Mouse (Mus musculus) MEL (cell line): ENCODE measurements around the gene Pax1.

Source experiments
- CTCF ChIP-seq, 3 experiments: IDR thresholded peaks in 2 of 3; conservative IDR thresholded peaks in 1 of 3; 2 replicates each; pipeline ENCODE4 v1.5.1; 2011 to 2012; ENCODE audit warnings: low read length in 3 of 3, low read depth in 2 of 3, mild to moderate bottlenecking in 2 of 3, improper control_type of control experiment in 1 of 3, inconsistent platforms in 1 of 3, mixed read lengths in 1 of 3, moderate library complexity in 1 of 3; ENCODE audit not compliant: control insufficient read depth in 1 of 3, insufficient read depth in 1 of 3, poor library complexity in 1 of 3, severe bottlenecking in 1 of 3
- EP300 ChIP-seq, 2 experiments: IDR thresholded peaks; 2 replicates each; pipeline ENCODE4 v1.6.1; 2011; ENCODE audit warnings: improper control_type of control experiment in 2 of 2, low read length in 2 of 2, low read depth in 1 of 2, mild to moderate bottlenecking in 1 of 2
- ETS1 ChIP-seq: IDR thresholded peaks from 2 replicates; pipeline ENCODE4 v1.6.1; 2012; ENCODE audit warnings: low read depth, mild to moderate bottlenecking, inconsistent platforms, low read length, improper control_type of control experiment, moderate library complexity
- GABPA ChIP-seq: IDR thresholded peaks from 2 replicates; pipeline ENCODE4 v1.6.1; 2012; ENCODE audit warnings: low read depth, mild to moderate bottlenecking, inconsistent platforms, low read length, improper control_type of control experiment, moderate library complexity
- GATA1 ChIP-seq: IDR thresholded peaks from 2 replicates; pipeline ENCODE4 v1.6.1; 2011; ENCODE audit warnings: low read depth, low read length, improper control_type of control experiment
- JUND ChIP-seq: IDR thresholded peaks from 2 replicates; pipeline ENCODE4 v1.6.1; 2011; ENCODE audit warnings: low read depth, mild to moderate bottlenecking, improper control_type of control experiment, low read length
- MAX ChIP-seq: IDR thresholded peaks from 2 replicates; pipeline ENCODE4 v1.6.1; 2011; ENCODE audit warnings: low read length, improper control_type of control experiment
- POLR2A ChIP-seq, 2 experiments: IDR thresholded peaks; 2 replicates each; pipeline ENCODE4 v1.6.1; 2011 to 2012; ENCODE audit warnings: low read length in 2 of 2, mild to moderate bottlenecking in 2 of 2, control low read depth in 1 of 2, improper control_type of control experiment in 1 of 2, low read depth in 1 of 2, moderate library complexity in 1 of 2; ENCODE audit not compliant: control insufficient read depth in 1 of 2, insufficient read depth in 1 of 2, poor library complexity in 1 of 2
- POLR2AphosphoS2 ChIP-seq: IDR thresholded peaks from 2 replicates; pipeline ENCODE4 v1.6.1; 2011; ENCODE audit warnings: low read length, improper control_type of control experiment
- RAD21 ChIP-seq: IDR thresholded peaks from 2 replicates; pipeline ENCODE4 v1.6.1; 2011; ENCODE audit warnings: mild to moderate bottlenecking, low read depth, low read length, improper control_type of control experiment
- RCOR1 ChIP-seq: IDR thresholded peaks from 2 replicates; pipeline ENCODE4 v1.6.1; 2012; ENCODE audit warnings: low read depth, mild to moderate bottlenecking, inconsistent platforms, low read length, improper control_type of control experiment
- TCF12 ChIP-seq: IDR thresholded peaks from 2 replicates; pipeline ENCODE4 v1.6.1; 2014; ENCODE audit warnings: low read depth, mild to moderate bottlenecking, inconsistent platforms, low read length, improper control_type of control experiment, moderate library complexity
- ZC3H11A ChIP-seq: IDR thresholded peaks from 2 replicates; pipeline ENCODE4 v1.6.1; 2012; ENCODE audit warnings: low read depth, mild to moderate bottlenecking, inconsistent platforms, low read length, improper control_type of control experiment

- TF ChIP-seq CTCF (IDR thresholded peaks at IDR 0.05 in 2 of 3, conservative IDR thresholded peaks at IDR 0.05 in 1 of 3; ENCODE audit: control insufficient read depth in 1 of 3, insufficient read depth in 1 of 3, low read depth in 2 of 3, low read length in 3 of 3, poor library complexity in 1 of 3, severe bottlenecking in 1 of 3) (no peak), POLR2A (IDR thresholded peaks at IDR 0.05; ENCODE audit: control insufficient read depth in 1 of 2, insufficient read depth in 1 of 2, low read depth in 1 of 2, low read length in 2 of 2, poor library complexity in 1 of 2) (no peak), RAD21 (no peak), RCOR1 (no peak), TCF12 (no peak), EP300 (IDR thresholded peaks at IDR 0.05; ENCODE audit: low read depth in 1 of 2, low read length in 2 of 2) (no peak), JUND (no peak), MAX (no peak), ZC3H11A (no peak), ETS1 (no peak), GABPA (no peak), GATA1 (no peak), POLR2AphosphoS2 (no peak)
These were observed 63.0 kb downstream of the Pax1 start for GRCm38 (mm10) chr2:147424582-147425255.
